Mouse (Mus musculus): ENCODE measurements around the gene Wdr53. TPM values are rescaled to one million over a fixed set of nuclear protein-coding genes. Genes with fewer than 3 reads are reported as not detected.
"Not testable (repeated sequence)": the region's sequence is repeated elsewhere in the genome, so short reads cannot be mapped to it uniquely, and the experiment has no call there.

Wdr53 gene
- total and polyA plus RNA-seq, 2 experiments from 2014 or later, result 5.8 to 10.3 TPM

DNA sequence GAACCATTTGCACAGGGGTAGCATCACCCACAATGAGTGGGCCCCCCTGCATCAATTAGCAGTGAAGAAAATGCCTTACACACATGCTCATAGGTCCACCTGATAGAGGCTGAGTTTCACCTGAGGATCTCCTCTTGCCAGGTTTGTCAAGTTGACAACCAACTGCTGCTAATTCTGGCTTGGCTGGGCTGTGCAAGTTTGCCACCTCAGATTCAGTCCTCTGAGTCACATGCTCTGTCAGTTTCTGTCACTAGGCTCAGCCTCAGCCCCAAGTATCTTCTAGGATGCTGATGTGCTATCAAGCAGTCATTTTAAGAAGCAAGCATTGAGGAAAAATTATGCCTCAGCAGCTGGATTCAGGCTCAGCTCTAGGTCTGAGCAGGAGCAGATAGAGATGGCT is 32.9 kb upstream of the Wdr53 start:
- Histone ChIP-seq H3K4me1 (ENCODE audit: control insufficient read depth, insufficient read depth) (peaks cover 15% of the 10 kb centered on the region; the same call in 1 of the 2 replicates), H3K27me3 (ENCODE audit: control insufficient read depth, insufficient read depth, low read length) (no peaks in the 10 kb centered on the region), H3K27ac (ENCODE audit: low read depth) (no peak overlapping the region), H3K36me3 (replicated peaks; ENCODE audit: control insufficient read depth, insufficient read depth, low read length) (no peaks in the 10 kb centered on the region), H3K4me2 (ENCODE audit: low read depth, low read length) (0 out of 2 replicates have a peak overlapping the region, but pooled peaks have one; percentile 15), H3K4me3 (ENCODE audit: low read depth, low read length) (no peak overlapping the region), H3K9ac (replicated peaks; ENCODE audit: low read depth, low read length) (no peak overlapping the region), H3K9me3 (replicated peaks; ENCODE audit: control insufficient read depth, low read length) (peaks cover 4% of the 10 kb centered on the region)
- ATAC-seq (ENCODE audit: insufficient read depth, low read depth) (no peak), DNase-seq (ENCODE audit: low spot score) (no peak)
- no peak for TF ChIP-seq CTCF (IDR thresholded peaks at IDR 0.05; ENCODE audit: low read depth)
- TF ChIP-seq EP300 (IDR thresholded peaks at IDR 0.05; ENCODE audit: low read depth), result no peak

- peak overlapping the region; percentile 10; the same call in 1 of the 2 replicates for H3K9ac ChIP-seq (replicated peaks; ENCODE audit: low read depth, low read length)
- H3K9me3 ChIP-seq (replicated peaks; ENCODE audit: control insufficient read depth, low read length), result no peaks in the 10 kb centered on the region; the same call in 1 of the 2 replicates
- peaks cover 15% of the 10 kb centered on the region; the same call in 1 of the 2 replicates for H3K4me1 ChIP-seq (ENCODE audit: control insufficient read depth, insufficient read depth)
- H3K4me3 ChIP-seq (ENCODE audit: low read depth, low read length), result peak overlapping the region; percentile 31
- TF ChIP-seq EP300 (IDR thresholded peaks at IDR 0.05; ENCODE audit: low read depth) (no peak), CTCF (IDR thresholded peaks at IDR 0.05; ENCODE audit: low read depth) (no peak)
- H3K4me2 ChIP-seq (ENCODE audit: low read depth, low read length), result peak overlapping the region; percentile 50
- DNase-seq (ENCODE audit: low spot score) (no peak), ATAC-seq (ENCODE audit: insufficient read depth, low read depth) (no peak)
- WGBS, result 56% methylated on average over 17 of the region's 17 CpGs
- H3K27me3 ChIP-seq (ENCODE audit: control insufficient read depth, insufficient read depth, low read length), result no peaks in the 10 kb centered on the region
- H3K27ac ChIP-seq (ENCODE audit: low read depth), result peak overlapping the region; percentile 25; the same call in 1 of the 2 replicates
- no peaks in the 10 kb centered on the region for H3K36me3 ChIP-seq (replicated peaks; ENCODE audit: control insufficient read depth, insufficient read depth, low read length)
Measured at GRCm38 (mm10) chr16:32214804-32215576, 32.0 kb upstream of the Wdr53 start.

DNA sequence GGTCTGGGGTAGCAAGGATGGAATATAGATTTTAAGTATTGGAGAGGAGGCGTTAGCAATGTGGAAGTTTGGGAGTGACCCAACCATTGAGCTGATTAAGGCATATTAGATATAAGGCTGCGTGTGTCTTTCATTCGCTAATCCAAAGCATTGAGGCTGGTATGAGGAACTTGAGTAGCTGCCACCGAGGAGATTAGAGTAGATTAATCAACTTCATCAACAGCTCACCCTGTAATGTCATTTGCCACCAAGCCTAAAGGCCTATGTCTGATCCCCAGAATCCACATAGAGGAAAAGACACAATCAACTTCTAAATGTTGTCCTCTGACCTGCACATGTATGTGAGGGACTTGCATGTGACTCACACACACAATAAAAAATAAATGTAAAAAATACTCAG is 25.2 kb upstream of the Wdr53 start:
- Histone ChIP-seq H3K36me3 (replicated peaks; ENCODE audit: control insufficient read depth, insufficient read depth, low read length) (no peaks in the 10 kb centered on the region), H3K27me3 (ENCODE audit: control insufficient read depth, insufficient read depth, low read length) (no peaks in the 10 kb centered on the region), H3K27ac (ENCODE audit: low read depth) (no peak overlapping the region), H3K9ac (replicated peaks; ENCODE audit: low read depth, low read length) (no peak overlapping the region), H3K9me3 (replicated peaks; ENCODE audit: control insufficient read depth, low read length) (no peaks in the 10 kb centered on the region), H3K4me2 (ENCODE audit: low read depth, low read length) (no peak overlapping the region), H3K4me3 (ENCODE audit: low read depth, low read length) (no peak overlapping the region), H3K4me1 (ENCODE audit: control insufficient read depth, insufficient read depth) (no peaks in the 10 kb centered on the region)
- TF ChIP-seq CTCF (IDR thresholded peaks at IDR 0.05; ENCODE audit: low read depth) (no peak), EP300 (IDR thresholded peaks at IDR 0.05; ENCODE audit: low read depth) (no peak)
- DNase-seq (ENCODE audit: low spot score) (no peak), ATAC-seq (ENCODE audit: insufficient read depth, low read depth) (no peak)
- 74% methylated on average over 4 of the region's 4 CpGs for WGBS

GRCm38 (mm10) chr16:32222399-32222798 is 24.6 kb upstream of the Wdr53 start:
- DNase-seq (ENCODE audit: low spot score), result no peak
- no peak overlapping the region for H3K9ac ChIP-seq (replicated peaks; ENCODE audit: low read depth, low read length)
- no peak for TF ChIP-seq EP300 (IDR thresholded peaks at IDR 0.05; ENCODE audit: low read depth)
- TF ChIP-seq CTCF (IDR thresholded peaks at IDR 0.05; ENCODE audit: low read depth), result no peak
- H3K4me1 ChIP-seq (ENCODE audit: control insufficient read depth, insufficient read depth), result no peaks in the 10 kb centered on the region
- no peak overlapping the region for H3K27ac ChIP-seq (ENCODE audit: low read depth)
- no peak overlapping the region for H3K4me2 ChIP-seq (ENCODE audit: low read depth, low read length)
- no peaks in the 10 kb centered on the region for H3K9me3 ChIP-seq (replicated peaks; ENCODE audit: control insufficient read depth, low read length)
- no peak overlapping the region for H3K4me3 ChIP-seq (ENCODE audit: low read depth, low read length)
- no peaks in the 10 kb centered on the region for H3K36me3 ChIP-seq (replicated peaks; ENCODE audit: control insufficient read depth, insufficient read depth, low read length)
- no peak for ATAC-seq (ENCODE audit: insufficient read depth, low read depth)
- H3K27me3 ChIP-seq (ENCODE audit: control insufficient read depth, insufficient read depth, low read length), result no peaks in the 10 kb centered on the region

GRCm38 (mm10) chr16:32232050-32232449 is 15.0 kb upstream of the Wdr53 start:
- ATAC-seq (ENCODE audit: insufficient read depth, low read depth), result peak; percentile 30; the same call in 1 of the 2 replicates
- peak; percentile 46 for DNase-seq (ENCODE audit: low spot score)

More at GRCm38 (mm10) chr16:32232050-32232449, 15.0 kb upstream of the Wdr53 start:
- 42% methylated on average over 3 of the region's 3 CpGs for WGBS
- H3K9ac ChIP-seq (replicated peaks; ENCODE audit: low read depth, low read length); H3K4me2 ChIP-seq (ENCODE audit: low read depth, low read length); H3K27me3 ChIP-seq (ENCODE audit: control insufficient read depth, insufficient read depth, low read length); H3K4me1 ChIP-seq (ENCODE audit: control insufficient read depth, insufficient read depth); H3K9me3 ChIP-seq (replicated peaks; ENCODE audit: control insufficient read depth, low read length); H3K4me3 ChIP-seq (ENCODE audit: low read depth, low read length): not testable (repeated sequence)
- peak overlapping the region; percentile 61 for H3K27ac ChIP-seq (ENCODE audit: low read depth)
- H3K36me3 ChIP-seq (replicated peaks; ENCODE audit: control insufficient read depth, insufficient read depth, low read length), result peaks cover 19% of the 10 kb centered on the region

Data from heart, postnatal 0 days (tissue).